Mouse (Mus musculus) common myeloid progenitor, adult 5-6 weeks (primary cell): ENCODE measurements at regions not wholly inside any gene's neighbourhood (a gene's known extent, or its start where the extent isn't known, plus 50 kb on each side); places are given as distances from the start of the nearest gene placed in this dataset.

Source experiments
- ATAC-seq: replicated peaks from 2 replicates; pipeline ENCODE4 v1.8.0; 2016; ENCODE audit warnings: low read depth, mild to moderate bottlenecking, moderate TSS enrichment, inconsistent platforms; ENCODE audit not compliant: poor library complexity, severe bottlenecking

- ATAC-seq, result no peak
Observed at GRCm38 (mm10) chr1:35331602-35332339, 482.0 kb downstream of the Plekhb2 start.

- peak; percentile 36; the same call in 1 of the 2 replicates for ATAC-seq
Observed at GRCm38 (mm10) chr1:35332340-35332684, 482.5 kb downstream of the Plekhb2 start.

GRCm38 (mm10) chr1:35337647-35338046 lies 487.9 kb downstream of the Plekhb2 start:
- ATAC-seq, result no peak

DNA sequence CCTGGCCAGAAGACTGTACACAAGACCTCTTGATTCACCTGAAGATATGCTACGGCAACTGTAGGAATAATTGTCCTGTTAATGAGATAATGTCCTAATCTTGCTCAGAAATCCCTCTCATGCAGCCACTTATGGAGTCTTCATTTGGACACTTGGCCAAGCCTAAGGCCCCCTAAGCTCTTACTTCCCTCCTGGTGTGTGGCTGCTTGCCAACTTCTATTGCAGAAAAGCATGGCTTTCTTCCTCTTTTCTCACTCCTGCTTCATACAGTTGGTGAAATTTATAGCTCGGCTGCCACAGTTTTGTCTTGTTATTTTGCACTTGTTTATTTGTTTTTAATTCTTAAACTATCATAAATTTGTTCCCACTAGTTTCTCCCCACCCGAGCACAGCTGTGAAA lies 488.4 kb downstream of the Plekhb2 start:
- peak; percentile 93 for ATAC-seq

DNA sequence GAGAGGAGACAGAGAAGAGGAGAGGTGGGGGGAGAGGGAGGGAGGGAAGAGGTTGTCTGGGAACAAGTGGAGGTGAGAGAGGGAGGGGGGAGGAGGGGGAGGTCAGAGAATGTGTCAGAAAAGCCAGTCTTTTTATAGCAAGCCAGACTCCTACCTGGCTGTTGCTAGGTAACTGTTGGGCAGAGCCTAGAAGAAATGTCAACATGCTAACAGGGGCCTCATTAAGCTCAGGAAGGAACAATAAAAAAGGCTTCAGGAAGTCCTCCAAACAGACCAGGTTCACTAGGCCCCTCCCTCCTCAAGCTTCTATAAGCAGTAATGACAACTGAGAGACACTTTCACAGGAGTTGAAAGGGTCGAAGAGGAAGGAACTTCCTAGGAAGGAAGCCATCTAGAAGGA lies 494.8 kb downstream of the Plekhb2 start:
- no peak for ATAC-seq

DNA sequence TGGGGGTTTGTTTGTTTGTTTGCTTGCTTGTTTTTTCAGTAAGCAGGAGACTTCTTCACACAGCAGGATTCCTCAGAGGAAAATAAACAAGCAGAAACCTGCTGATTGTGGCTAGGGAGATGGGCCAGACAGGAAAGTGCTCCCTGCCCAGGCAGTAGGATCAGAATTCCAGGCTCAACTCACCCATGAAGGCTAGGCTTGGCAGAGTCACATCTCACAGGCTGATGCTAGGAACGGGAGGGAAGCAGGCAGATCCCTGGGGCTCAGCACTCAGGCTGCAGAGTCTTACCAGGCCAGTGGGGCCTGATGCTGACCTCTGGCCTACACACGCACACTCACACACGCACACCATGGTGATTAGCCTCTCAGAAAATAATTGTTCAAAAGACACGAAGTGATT lies 498.5 kb downstream of the Plekhb2 start:
- ATAC-seq, result no peak

DNA sequence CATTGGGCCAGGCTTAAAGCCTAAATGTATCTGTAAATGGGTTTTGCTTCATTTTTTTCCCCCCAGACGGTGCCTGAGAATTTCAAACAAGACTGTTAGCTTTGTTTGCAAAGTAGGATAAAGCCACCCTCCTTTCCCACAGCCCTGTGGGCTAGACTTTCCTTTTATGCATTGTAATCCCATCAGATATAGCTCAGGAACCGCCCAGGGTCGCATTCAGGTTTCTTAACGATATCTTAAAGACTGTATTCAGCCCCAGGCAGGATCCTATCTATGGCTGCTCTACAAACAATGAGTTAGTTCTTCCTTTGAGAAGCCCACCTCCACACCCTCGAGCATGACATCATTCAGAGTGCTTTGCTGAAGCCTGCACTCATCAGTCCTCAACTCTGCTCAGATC lies 509.2 kb downstream of the Plekhb2 start:
- no peak for ATAC-seq

DNA sequence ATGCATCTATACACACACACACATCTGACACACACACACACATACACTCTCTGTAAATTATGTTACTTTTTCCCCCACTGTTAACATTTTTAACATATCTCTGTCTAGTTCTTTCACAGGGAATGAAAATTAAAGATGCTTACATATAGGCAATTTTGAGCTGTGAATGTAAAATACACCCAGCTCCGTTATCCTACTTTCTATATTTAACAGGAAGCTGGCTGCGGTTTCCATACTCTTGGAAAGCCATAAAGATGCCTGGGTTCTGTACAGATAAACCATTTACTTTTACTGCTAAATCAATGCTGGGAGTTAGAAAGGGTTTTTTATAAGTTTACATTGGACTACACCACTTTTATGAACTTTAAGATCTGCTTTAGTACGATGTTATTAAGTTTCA lies 511.7 kb downstream of the Plekhb2 start:
- ATAC-seq, result no peak

GRCm38 (mm10) chr1:35362836-35363235 lies 513.1 kb downstream of the Plekhb2 start:
- no peak for ATAC-seq

GRCm38 (mm10) chr1:35366559-35366958 lies 516.8 kb downstream of the Plekhb2 start:
- ATAC-seq, result no peak

DNA sequence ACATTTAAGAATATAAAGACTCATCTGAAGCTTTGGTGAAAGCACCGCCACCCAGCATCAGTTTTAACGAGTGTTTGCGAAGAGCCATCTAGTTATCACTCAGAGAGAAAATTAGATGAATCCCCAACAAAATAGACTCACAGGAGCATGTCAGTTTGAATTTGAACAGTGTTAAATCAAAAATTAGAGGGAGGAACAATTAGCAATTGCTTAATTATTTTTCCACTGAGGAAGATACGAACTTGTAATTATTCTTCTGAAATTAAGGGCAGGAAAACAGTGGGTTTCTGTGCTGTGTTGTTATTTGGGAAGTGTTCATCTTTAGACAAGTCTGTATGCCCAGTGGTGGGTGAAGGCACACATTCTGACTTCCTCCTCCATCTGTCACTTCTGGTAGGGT lies 523.0 kb downstream of the Plekhb2 start:
- ATAC-seq, result no peak

DNA sequence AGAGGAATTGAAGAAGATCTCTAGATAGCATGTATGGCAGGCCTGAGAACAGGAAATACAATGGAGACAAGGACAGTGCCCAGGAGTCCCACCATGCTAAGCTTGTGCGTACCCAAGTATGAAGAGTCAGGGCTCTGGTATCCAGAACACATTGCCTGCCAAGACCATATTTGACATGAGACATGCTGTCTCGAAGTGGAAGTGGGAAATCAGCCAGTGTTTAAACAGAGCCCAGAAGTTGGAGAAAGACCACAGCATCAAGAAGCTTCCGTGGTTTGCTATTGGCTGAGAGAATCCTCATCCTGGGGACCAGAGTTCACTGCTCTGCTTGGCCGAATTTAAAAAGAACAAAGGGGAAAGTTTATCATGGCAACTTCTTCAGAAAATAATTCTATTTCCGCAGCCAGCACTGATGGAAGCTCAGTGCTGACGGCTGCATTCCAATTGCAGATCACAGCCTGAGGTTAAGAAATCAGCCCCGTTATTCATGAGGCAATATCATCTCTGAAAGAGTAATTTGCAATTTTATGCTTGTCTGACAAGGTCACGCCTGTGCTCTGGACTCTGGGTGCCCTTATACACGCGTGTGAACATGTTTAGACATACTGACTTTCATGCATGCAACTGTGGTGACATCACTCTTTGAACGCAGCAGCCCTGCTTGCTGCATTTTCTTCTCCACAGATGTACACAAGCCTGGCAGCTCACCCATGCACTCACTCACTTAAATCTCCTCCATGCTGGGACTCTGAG lies 531.0 kb downstream of the Plekhb2 start:
- ATAC-seq, result no peak

GRCm38 (mm10) chr1:35385430-35385829 lies 535.7 kb downstream of the Plekhb2 start:
- ATAC-seq, result peak; percentile 79; the same call in 1 of the 2 replicates

- peak; percentile 66 for ATAC-seq
Observed at GRCm38 (mm10) chr1:35388181-35388580, 538.4 kb downstream of the Plekhb2 start.

DNA sequence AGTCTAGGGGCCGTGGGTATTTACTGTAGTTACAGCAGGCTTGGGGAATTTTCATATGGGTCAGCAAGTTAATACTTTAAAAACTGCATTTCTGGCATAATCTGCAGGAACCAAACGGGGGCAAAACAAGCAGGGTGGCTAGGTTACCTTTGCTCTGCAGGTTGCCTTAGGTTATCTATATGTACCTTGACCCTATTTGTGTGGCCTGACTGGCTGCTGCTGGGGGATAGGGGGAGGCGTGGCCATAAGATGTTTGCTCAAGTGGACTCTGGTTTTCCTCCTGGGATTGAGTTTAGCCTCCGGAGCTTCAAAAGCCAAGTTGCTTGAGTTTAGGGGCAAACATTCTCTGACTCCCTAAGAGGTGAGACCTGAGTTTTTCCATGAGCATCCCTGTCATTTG lies 540.6 kb downstream of the Plekhb2 start:
- no peak for ATAC-seq

DNA sequence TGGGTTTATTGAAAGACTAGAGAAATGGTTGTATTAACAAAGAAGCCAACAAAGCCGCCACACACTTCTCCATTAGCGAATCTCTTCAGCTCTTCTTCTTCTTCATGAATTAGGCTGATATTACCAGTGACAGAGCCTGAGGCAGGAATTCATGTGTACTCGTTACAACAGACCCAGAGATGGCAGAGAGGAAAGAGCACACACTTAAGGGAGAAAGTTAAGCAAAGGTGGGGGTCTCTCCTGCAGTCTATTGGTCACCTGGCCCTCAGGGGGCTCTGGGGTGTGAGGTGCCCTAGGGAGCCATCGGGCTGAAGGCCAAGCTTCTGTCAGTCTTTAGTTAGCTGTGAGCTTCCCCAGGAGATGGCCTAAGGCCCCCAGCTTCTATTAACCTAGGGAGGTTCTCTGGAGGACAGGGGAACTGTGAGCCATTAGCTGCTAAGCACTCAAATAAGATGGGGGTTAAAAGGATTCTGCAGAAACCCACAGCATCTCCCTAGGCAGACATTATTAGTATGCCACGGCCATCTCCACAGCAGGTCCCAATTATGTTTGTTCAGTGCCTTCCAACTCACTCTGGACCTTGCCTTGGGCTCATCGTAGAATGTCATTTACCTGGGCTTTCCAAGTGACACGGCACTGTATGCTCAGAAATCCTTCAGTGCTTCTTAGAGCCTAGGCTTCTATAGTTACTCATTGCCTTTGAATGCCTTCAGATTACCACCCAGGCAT lies 541.2 kb downstream of the Plekhb2 start:
- ATAC-seq, result no peak

GRCm38 (mm10) chr1:35393550-35394118 lies 543.9 kb downstream of the Plekhb2 start:
- no peak for ATAC-seq

DNA sequence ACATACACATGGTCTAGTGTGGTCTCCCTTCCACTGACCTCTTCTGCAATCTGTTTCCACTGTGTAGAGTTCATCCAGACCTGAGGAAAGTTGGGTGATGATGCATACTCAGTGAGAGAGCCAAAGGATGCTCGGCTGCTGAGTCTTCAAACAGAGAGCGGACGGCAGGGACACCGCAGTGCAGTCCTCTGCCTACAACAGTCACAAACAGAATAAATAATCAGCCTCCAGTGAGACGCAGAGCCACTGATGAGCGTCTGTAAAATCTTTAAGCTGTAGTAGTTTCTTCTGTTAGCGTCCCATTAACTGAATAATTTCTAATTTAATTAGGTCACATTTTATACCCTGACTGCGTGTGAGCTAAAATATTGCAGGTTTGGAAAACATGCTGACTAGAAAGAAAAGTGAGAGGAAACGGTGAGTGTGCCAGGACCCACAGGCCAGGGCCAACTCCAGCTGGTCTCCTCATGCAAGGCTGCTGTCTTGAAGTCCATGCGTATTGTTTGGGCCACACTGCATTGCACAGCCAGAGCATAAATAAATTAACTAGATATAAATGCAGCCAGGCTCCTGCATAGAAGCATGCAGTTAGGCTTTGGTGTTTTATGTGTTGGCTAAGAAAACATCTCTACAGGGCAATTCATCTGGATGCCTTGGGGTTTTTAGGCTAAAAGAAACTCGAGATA lies 551.0 kb downstream of the Plekhb2 start:
- no peak for ATAC-seq

DNA sequence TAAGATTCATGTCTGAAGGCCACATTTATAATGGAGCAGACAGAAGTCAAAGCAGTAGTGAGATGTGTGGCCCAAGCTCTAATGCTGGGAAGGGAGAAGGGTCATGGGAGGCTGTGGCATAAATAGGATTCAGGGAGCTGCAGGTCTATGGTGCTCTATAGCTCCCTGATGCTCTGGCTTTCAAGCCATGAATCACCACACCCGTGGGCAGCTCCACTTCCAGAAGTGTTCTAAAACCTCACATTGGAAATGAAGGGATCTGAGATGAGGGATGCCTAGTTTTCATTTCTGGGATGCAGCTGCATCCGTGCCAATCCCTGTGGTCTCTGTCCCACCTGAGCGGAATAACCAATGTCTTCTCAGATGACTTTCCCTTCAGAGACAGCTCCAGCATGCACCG lies 553.2 kb downstream of the Plekhb2 start:
- no peak for ATAC-seq

DNA sequence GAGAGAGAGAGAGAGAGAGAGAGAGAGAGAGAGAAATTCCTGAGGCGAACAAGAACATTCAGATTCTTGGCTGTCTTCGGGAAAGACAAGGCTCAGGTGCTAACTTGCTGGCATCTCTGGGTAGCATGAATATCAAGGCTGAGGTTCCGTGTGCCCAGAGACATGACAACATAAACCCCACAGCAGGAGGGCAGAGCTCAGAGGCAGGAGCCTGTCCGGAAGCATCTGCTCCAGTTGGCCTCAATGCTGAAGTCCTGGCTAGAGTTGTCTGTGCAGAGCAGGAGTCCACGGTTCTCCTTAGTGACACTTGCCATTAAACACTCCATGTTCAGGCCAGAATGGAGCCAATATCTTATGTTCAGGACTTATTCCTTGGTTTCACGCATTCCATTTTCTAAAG lies 555.6 kb downstream of the Plekhb2 start:
- ATAC-seq, result no peak
